Mouse (Mus musculus) neural tube, embryonic 13.5 days (tissue): ENCODE data around the gene Nsdhl. TPM values are rescaled to one million over a fixed set of nuclear protein-coding genes. Genes with fewer than 3 reads are reported as not detected.

Source experiments
- ATAC-seq: fragments of 200-750 bp; cut with Nextera tagmentation; 2 replicates; pipeline ENCODE4 v1.8.0; 2017; ENCODE audit warnings: low read depth, mild to moderate bottlenecking, moderate TSS enrichment, moderate library complexity
- H3K27ac ChIP-seq: fragments of 300-500 bp; sonication (generic); replicated peaks from 2 replicates; pipeline ENCODE4 v1.5.1; 2015; ENCODE audit warnings: moderate library complexity, mild to moderate bottlenecking, inconsistent platforms
- H3K27me3 ChIP-seq: fragments of 300-500 bp; sonication (generic); 2 replicates; pipeline ENCODE4 v1.6.1; 2015; ENCODE audit warnings: mild to moderate bottlenecking, inconsistent platforms
- H3K36me3 ChIP-seq: fragments of 300-500 bp; sonication (generic); 2 replicates; pipeline ENCODE4 v1.6.1; 2015; ENCODE audit warnings: mild to moderate bottlenecking, inconsistent platforms
- H3K4me1 ChIP-seq: fragments of 300-500 bp; sonication (generic); replicated peaks from 2 replicates; pipeline ENCODE4 v1.6.1; 2015; ENCODE audit warnings: inconsistent platforms
- H3K4me2 ChIP-seq: fragments of 300-500 bp; sonication (generic); 2 replicates; pipeline ENCODE4 v1.6.1; 2015; ENCODE audit warnings: inconsistent platforms, mild to moderate bottlenecking, moderate library complexity
- H3K4me3 ChIP-seq: fragments of 300-500 bp; sonication (generic); 2 replicates; pipeline ENCODE4 v1.5.1; 2015; ENCODE audit warnings: mild to moderate bottlenecking, inconsistent platforms
- H3K9ac ChIP-seq: fragments of 300-500 bp; sonication (generic); 2 replicates; pipeline ENCODE4 v1.6.1; 2015; ENCODE audit warnings: moderate library complexity, mild to moderate bottlenecking, inconsistent platforms
- H3K9me3 ChIP-seq: fragments of 300-500 bp; sonication (generic); 2 replicates; pipeline ENCODE4 v1.6.1; 2016; ENCODE audit warnings: inconsistent platforms
- WGBS: fragments of 180-500 bp; shearing (Covaris S2); methylation state at CpG from one replicate; pipeline ENCODE4 v1.1.7; 2015; 5-methylcytosine and 5-hydroxymethylcytosine counted together
- polyA plus RNA-seq: library from polyadenylated mRNA; unstranded; fragments of >200 nt; fragmentation: Nextera tagmentation; extraction: Ambion mirVana; gene quantifications from 2 replicates; pipeline ENCODE4 v1.2.1, GENCODE M21; 2015

Nsdhl gene
- polyA plus RNA-seq = 41.0 and 41.5 TPM in 2 replicates

GRCm38 (mm10) chrX:72917884-72918681 is at the start of gene Nsdhl, which contains the start of gene Cetn2:
TSS of gene Nsdhl (plus strand) at chrX:72918557.
TSS of gene Cetn2 (minus strand) at chrX:72918411.
- 16% methylated on average over 41 of the region's 41 CpGs for WGBS
- no peaks in the 10 kb centered on the region for H3K9me3 ChIP-seq
- peak; percentile 99 for ATAC-seq
- no peaks in the 10 kb centered on the region for H3K27me3 ChIP-seq
- peak within 1 kb of the TSS; percentile 73 for H3K9ac ChIP-seq
- H3K4me3 ChIP-seq = peak within 1 kb of the TSS; percentile 53
- no peaks in the 10 kb centered on the region for H3K36me3 ChIP-seq
- peak within 1 kb of the TSS; percentile 62 for H3K4me2 ChIP-seq
- H3K4me1 ChIP-seq = peaks cover 23% of the 10 kb centered on the region
- peak within 1 kb of the TSS; percentile 81 for H3K27ac ChIP-seq

GRCm38 (mm10) chrX:72895388-72896054 is 22.8 kb upstream of the Nsdhl start:
- Histone ChIP-seq H3K27ac (peak overlapping the region; percentile 85), H3K36me3 (no peaks in the 10 kb centered on the region), H3K9ac (no peak overlapping the region), H3K4me1 (peaks cover 8% of the 10 kb centered on the region), H3K9me3 (no peaks in the 10 kb centered on the region), H3K27me3 (no peaks in the 10 kb centered on the region), H3K4me3 (no peak overlapping the region), H3K4me2 (peak overlapping the region; percentile 25)
- 48% methylated on average over 5 of the region's 5 CpGs for WGBS
- peak; percentile 97 for ATAC-seq

GRCm38 (mm10) chrX:72896055-72896437 is 22.3 kb upstream of the Nsdhl start:
- H3K4me3 ChIP-seq = no peak overlapping the region
- H3K4me2 ChIP-seq = peak overlapping the region; percentile 25
- H3K9me3 ChIP-seq = no peaks in the 10 kb centered on the region
- no peak overlapping the region for H3K9ac ChIP-seq
- WGBS = 41% methylated on average over 1 of the region's 1 CpGs
- no peaks in the 10 kb centered on the region for H3K27me3 ChIP-seq
- peak overlapping the region; percentile 85 for H3K27ac ChIP-seq
- peaks cover 8% of the 10 kb centered on the region for H3K4me1 ChIP-seq
- H3K36me3 ChIP-seq = no peaks in the 10 kb centered on the region
- ATAC-seq = no peak; the same call in 1 of the 2 replicates

GRCm38 (mm10) chrX:72902530-72902929 is 15.8 kb upstream of the Nsdhl start:
- 27% methylated on average over 1 of the region's 1 CpGs for WGBS
- ATAC-seq = no peak
- H3K9me3 ChIP-seq = no peaks in the 10 kb centered on the region
- no peaks in the 10 kb centered on the region for H3K4me1 ChIP-seq
- no peak overlapping the region for H3K27ac ChIP-seq
- no peaks in the 10 kb centered on the region for H3K36me3 ChIP-seq
- no peak overlapping the region for H3K4me2 ChIP-seq
- H3K27me3 ChIP-seq = no peaks in the 10 kb centered on the region
- no peak overlapping the region for H3K4me3 ChIP-seq
- no peak overlapping the region for H3K9ac ChIP-seq

- peak; percentile 90 for ATAC-seq
- Histone ChIP-seq H3K9ac (no peak overlapping the region), H3K36me3 (no peaks in the 10 kb centered on the region), H3K27ac (0 out of 2 replicates have a peak overlapping the region, but pooled peaks have one; percentile 19), H3K9me3 (no peaks in the 10 kb centered on the region), H3K4me2 (0 out of 2 replicates have a peak overlapping the region, but pooled peaks have one; percentile 11), H3K27me3 (no peaks in the 10 kb centered on the region), H3K4me1 (no peaks in the 10 kb centered on the region), H3K4me3 (no peak overlapping the region)
- WGBS = 63% methylated on average over 6 of the region's 6 CpGs
These were observed 10.5 kb upstream of the Nsdhl start for GRCm38 (mm10) chrX:72907619-72908403.

GRCm38 (mm10) chrX:72908404-72908741 is 10.0 kb upstream of the Nsdhl start:
- H3K4me3 ChIP-seq = no peak overlapping the region
- H3K4me1 ChIP-seq = no peaks in the 10 kb centered on the region
- H3K9ac ChIP-seq = no peak overlapping the region
- no peak overlapping the region for H3K27ac ChIP-seq
- WGBS = 25% methylated on average over 2 of the region's 2 CpGs
- ATAC-seq = peak; percentile 85
- H3K9me3 ChIP-seq = no peaks in the 10 kb centered on the region
- no peaks in the 10 kb centered on the region for H3K36me3 ChIP-seq
- H3K4me2 ChIP-seq = 0 out of 2 replicates have a peak overlapping the region, but pooled peaks have one; percentile 11
- H3K27me3 ChIP-seq = no peaks in the 10 kb centered on the region

- no peak overlapping the region for H3K27ac ChIP-seq
- no peaks in the 10 kb centered on the region for H3K4me1 ChIP-seq
- H3K36me3 ChIP-seq = no peaks in the 10 kb centered on the region
- no peaks in the 10 kb centered on the region for H3K27me3 ChIP-seq
- no peaks in the 10 kb centered on the region for H3K9me3 ChIP-seq
- ATAC-seq = no peak
- no peak overlapping the region for H3K4me3 ChIP-seq
- H3K4me2 ChIP-seq = no peak overlapping the region
- H3K9ac ChIP-seq = no peak overlapping the region
- WGBS = 87% methylated on average over 1 of the region's 1 CpGs
These were observed 6.7 kb upstream of the Nsdhl start for GRCm38 (mm10) chrX:72911611-72912010.

- Histone ChIP-seq H3K4me3 (peak overlapping the region; percentile 53), H3K4me2 (peak overlapping the region; percentile 62), H3K9ac (peak overlapping the region; percentile 73), H3K4me1 (peaks cover 23% of the 10 kb centered on the region), H3K27me3 (no peaks in the 10 kb centered on the region), H3K36me3 (no peaks in the 10 kb centered on the region), H3K9me3 (no peaks in the 10 kb centered on the region), H3K27ac (peak overlapping the region; percentile 81)
- 19% methylated on average over 6 of the region's 6 CpGs for WGBS
- ATAC-seq = peak; percentile 74
These were observed 314 bp downstream of the Nsdhl start for GRCm38 (mm10) chrX:72918682-72919059.

GRCm38 (mm10) chrX:72921391-72921790 is 3.0 kb downstream of the Nsdhl start:
- ATAC-seq = no peak
- H3K27ac ChIP-seq = no peak overlapping the region
- H3K4me1 ChIP-seq = peaks cover 23% of the 10 kb centered on the region
- no peaks in the 10 kb centered on the region for H3K9me3 ChIP-seq
- H3K27me3 ChIP-seq = no peaks in the 10 kb centered on the region
- no peak overlapping the region for H3K9ac ChIP-seq
- H3K36me3 ChIP-seq = 0 out of 2 replicates have a peak, but pooled peaks cover under 1% of the 10 kb centered on the region
- no peak overlapping the region for H3K4me3 ChIP-seq
- 67% methylated on average over 2 of the region's 2 CpGs for WGBS
- H3K4me2 ChIP-seq = no peak overlapping the region

GRCm38 (mm10) chrX:72953464-72953863 is 35.1 kb downstream of the Nsdhl start:
- no peak overlapping the region for H3K4me2 ChIP-seq
- no peaks in the 10 kb centered on the region for H3K4me1 ChIP-seq
- H3K27me3 ChIP-seq = no peaks in the 10 kb centered on the region
- H3K9me3 ChIP-seq = no peaks in the 10 kb centered on the region
- no peak overlapping the region for H3K4me3 ChIP-seq
- H3K27ac ChIP-seq = no peak overlapping the region
- ATAC-seq = no peak
- peaks cover 44% of the 10 kb centered on the region for H3K36me3 ChIP-seq
- no peak overlapping the region for H3K9ac ChIP-seq
- 91% methylated on average over 4 of the region's 4 CpGs for WGBS

GRCm38 (mm10) chrX:72956486-72956885 is 38.1 kb downstream of the Nsdhl start:
- no peaks in the 10 kb centered on the region for H3K27me3 ChIP-seq
- peaks cover 35% of the 10 kb centered on the region for H3K36me3 ChIP-seq
- no peak overlapping the region for H3K4me3 ChIP-seq
- H3K4me1 ChIP-seq = no peaks in the 10 kb centered on the region
- H3K27ac ChIP-seq = no peak overlapping the region
- WGBS = 88% methylated on average over 4 of the region's 4 CpGs
- no peak overlapping the region for H3K9ac ChIP-seq
- no peak overlapping the region for H3K4me2 ChIP-seq
- ATAC-seq = no peak
- H3K9me3 ChIP-seq = no peaks in the 10 kb centered on the region

GRCm38 (mm10) chrX:72960431-72960830 is 42.1 kb downstream of the Nsdhl start:
- Histone ChIP-seq H3K4me3 (no peak overlapping the region), H3K4me1 (no peaks in the 10 kb centered on the region), H3K27me3 (no peaks in the 10 kb centered on the region), H3K36me3 (peaks cover 25% of the 10 kb centered on the region), H3K4me2 (no peak overlapping the region), H3K9me3 (no peaks in the 10 kb centered on the region), H3K27ac (no peak overlapping the region), H3K9ac (no peak overlapping the region)
- no peak for ATAC-seq
- WGBS = 83% methylated on average over 4 of the region's 4 CpGs
